Mouse (Mus musculus): ENCODE data around the gene Kcnt1. TPM values are rescaled to one million over a fixed set of nuclear protein-coding genes. Genes with fewer than 3 reads are reported as not detected.
"Not testable (repeated sequence)": the region's sequence is repeated elsewhere in the genome, so short reads cannot be mapped to it uniquely, and the experiment has no call there.

Kcnt1 gene
- polyA plus RNA-seq (2016; fragmentation: Nextera tagmentation; extraction: Ambion mirVana): 2.9 and 4.6 TPM in 2 replicates

GRCm38 (mm10) chr2:25863337-25864131 is at the start of gene Kcnt1:
TSS of gene Kcnt1 (plus strand) at chr2:25863734.
- peaks cover 51% of the 10 kb centered on the region for H3K27me3 ChIP-seq
- H3K4me1 ChIP-seq: peaks cover 20% of the 10 kb centered on the region
- H3K27ac ChIP-seq: no peak within 1 kb of the TSS
- H3K4me2 ChIP-seq (replicated peaks): peak within 1 kb of the TSS; percentile 99
- 2% methylated on average over 39 of the region's 53 CpGs for WGBS
- H3K36me3 ChIP-seq: no peaks in the 10 kb centered on the region
- no peak for ATAC-seq (ENCODE audit: low FRiP score)
- peak within 1 kb of the TSS; percentile 58 for H3K9ac ChIP-seq
- H3K9me3 ChIP-seq (replicated peaks): no peaks in the 10 kb centered on the region
- peak within 1 kb of the TSS; percentile 52 for H3K4me3 ChIP-seq

GRCm38 (mm10) chr2:25815748-25816147 is 47.8 kb upstream of the Kcnt1 start, which contains the start of gene Glt6d1:
TSS of gene Glt6d1 (minus strand) at chr2:25815848.
- not testable (repeated sequence) for ATAC-seq (ENCODE audit: low FRiP score); H3K36me3 ChIP-seq; H3K4me1 ChIP-seq; H3K27me3 ChIP-seq; H3K27ac ChIP-seq; H3K4me2 ChIP-seq (replicated peaks); H3K4me3 ChIP-seq; H3K9ac ChIP-seq; H3K9me3 ChIP-seq (replicated peaks)
- WGBS: 70% methylated on average over 1 of the region's 1 CpGs

- 90% methylated on average over 1 of the region's 1 CpGs for WGBS
- Histone ChIP-seq H3K9me3 (replicated peaks) (no peaks in the 10 kb centered on the region), H3K4me1 (no peaks in the 10 kb centered on the region), H3K27me3 (no peaks in the 10 kb centered on the region), H3K27ac (no peak within 1 kb of the TSS), H3K9ac (no peak within 1 kb of the TSS; the same call in 1 of the 2 replicates), H3K4me3 (no peak within 1 kb of the TSS), H3K36me3 (no peaks in the 10 kb centered on the region), H3K4me2 (replicated peaks) (no peak within 1 kb of the TSS)
- ATAC-seq (ENCODE audit: low FRiP score): no peak
Observed at GRCm38 (mm10) chr2:25822806-25823205, 40.7 kb upstream of the Kcnt1 start, which contains the start of gene Lcn9. TSS of gene Lcn9 (plus strand) at chr2:25823153.

GRCm38 (mm10) chr2:25824751-25825150 is 38.8 kb upstream of the Kcnt1 start:
- H3K4me1 ChIP-seq: no peaks in the 10 kb centered on the region
- H3K27me3 ChIP-seq: no peaks in the 10 kb centered on the region
- H3K27ac ChIP-seq: no peak overlapping the region
- 84% methylated on average over 3 of the region's 3 CpGs for WGBS
- no peaks in the 10 kb centered on the region for H3K36me3 ChIP-seq
- H3K4me3 ChIP-seq: no peak overlapping the region
- ATAC-seq (ENCODE audit: low FRiP score): no peak
- no peak overlapping the region for H3K4me2 ChIP-seq (replicated peaks)
- H3K9ac ChIP-seq: no peak overlapping the region
- H3K9me3 ChIP-seq (replicated peaks): no peaks in the 10 kb centered on the region

- H3K4me3 ChIP-seq: no peak overlapping the region
- 84% methylated on average over 8 of the region's 8 CpGs for WGBS
- no peaks in the 10 kb centered on the region for H3K4me1 ChIP-seq
- H3K27ac ChIP-seq: no peak overlapping the region
- no peak overlapping the region for H3K9ac ChIP-seq
- no peak for ATAC-seq (ENCODE audit: low FRiP score)
- no peaks in the 10 kb centered on the region for H3K9me3 ChIP-seq (replicated peaks)
- no peaks in the 10 kb centered on the region for H3K36me3 ChIP-seq
- 0 out of 2 replicates have a peak, but pooled peaks cover 1% of the 10 kb centered on the region for H3K27me3 ChIP-seq
- H3K4me2 ChIP-seq (replicated peaks): no peak overlapping the region
Observed at GRCm38 (mm10) chr2:25828344-25828947, 35.1 kb upstream of the Kcnt1 start.

GRCm38 (mm10) chr2:25830786-25831185 is 32.7 kb upstream of the Kcnt1 start:
- no peaks in the 10 kb centered on the region for H3K9me3 ChIP-seq (replicated peaks)
- H3K4me2 ChIP-seq (replicated peaks): no peak overlapping the region
- no peaks in the 10 kb centered on the region for H3K36me3 ChIP-seq
- H3K4me3 ChIP-seq: no peak overlapping the region
- H3K27ac ChIP-seq: no peak overlapping the region
- WGBS: 93% methylated on average over 3 of the region's 3 CpGs
- no peaks in the 10 kb centered on the region for H3K4me1 ChIP-seq
- no peak for ATAC-seq (ENCODE audit: low FRiP score)
- 0 out of 2 replicates have a peak, but pooled peaks cover 3% of the 10 kb centered on the region for H3K27me3 ChIP-seq
- no peak overlapping the region for H3K9ac ChIP-seq

GRCm38 (mm10) chr2:25836291-25836690 is 27.2 kb upstream of the Kcnt1 start:
- ATAC-seq (ENCODE audit: low FRiP score): peak; percentile 61; the same call in 1 of the 2 replicates
- Histone ChIP-seq H3K9me3 (replicated peaks) (no peaks in the 10 kb centered on the region), H3K27ac (no peak overlapping the region), H3K4me3 (no peak overlapping the region), H3K36me3 (no peaks in the 10 kb centered on the region), H3K9ac (no peak overlapping the region), H3K27me3 (0 out of 2 replicates have a peak, but pooled peaks cover 3% of the 10 kb centered on the region), H3K4me1 (no peaks in the 10 kb centered on the region; the same call in 1 of the 2 replicates), H3K4me2 (replicated peaks) (no peak overlapping the region)
- WGBS: 47% methylated on average over 5 of the region's 5 CpGs

GRCm38 (mm10) chr2:25842161-25842560 is 21.4 kb upstream of the Kcnt1 start:
- H3K4me3 ChIP-seq: no peak overlapping the region
- no peak for ATAC-seq (ENCODE audit: low FRiP score)

GRCm38 (mm10) chr2:25842758-25843157 is 20.8 kb upstream of the Kcnt1 start:
- 71% methylated on average over 1 of the region's 1 CpGs for WGBS
- Histone ChIP-seq H3K4me3 (no peak overlapping the region), H3K4me2 (replicated peaks) (no peak overlapping the region), H3K36me3 (no peaks in the 10 kb centered on the region), H3K9me3 (replicated peaks) (no peaks in the 10 kb centered on the region), H3K27me3 (no peaks in the 10 kb centered on the region), H3K9ac (no peak overlapping the region), H3K27ac (no peak overlapping the region), H3K4me1 (no peaks in the 10 kb centered on the region; the same call in 1 of the 2 replicates)
- no peak for ATAC-seq (ENCODE audit: low FRiP score)

More at GRCm38 (mm10) chr2:25842161-25842560, 21.4 kb upstream of the Kcnt1 start:
- Histone ChIP-seq H3K27me3 (no peaks in the 10 kb centered on the region), H3K9me3 (replicated peaks) (no peaks in the 10 kb centered on the region), H3K36me3 (no peaks in the 10 kb centered on the region), H3K27ac (no peak overlapping the region), H3K9ac (no peak overlapping the region), H3K4me1 (no peaks in the 10 kb centered on the region; the same call in 1 of the 2 replicates), H3K4me2 (replicated peaks) (no peak overlapping the region)
- 75% methylated on average over 4 of the region's 4 CpGs for WGBS

GRCm38 (mm10) chr2:25844097-25844496 is 19.4 kb upstream of the Kcnt1 start:
- Histone ChIP-seq H3K4me1 (no peaks in the 10 kb centered on the region; the same call in 1 of the 2 replicates), H3K36me3 (no peaks in the 10 kb centered on the region), H3K4me2 (replicated peaks) (no peak overlapping the region), H3K4me3 (no peak overlapping the region), H3K27ac (no peak overlapping the region), H3K9me3 (replicated peaks) (no peaks in the 10 kb centered on the region), H3K9ac (no peak overlapping the region), H3K27me3 (no peaks in the 10 kb centered on the region)
- no peak for ATAC-seq (ENCODE audit: low FRiP score)
- WGBS: 92% methylated on average over 3 of the region's 3 CpGs

- 87% methylated on average over 8 of the region's 8 CpGs for WGBS
- no peak for ATAC-seq (ENCODE audit: low FRiP score)
- H3K4me3 ChIP-seq: no peak overlapping the region
Observed at GRCm38 (mm10) chr2:25846516-25846915, 17.0 kb upstream of the Kcnt1 start.

GRCm38 (mm10) chr2:25847226-25847625 is 16.3 kb upstream of the Kcnt1 start, which contains the start of gene Sohlh1:
TSS of gene Sohlh1 (minus strand) at chr2:25847248.
- H3K27me3 ChIP-seq: no peaks in the 10 kb centered on the region
- no peaks in the 10 kb centered on the region for H3K36me3 ChIP-seq
- H3K27ac ChIP-seq: no peak within 1 kb of the TSS
- 87% methylated on average over 16 of the region's 16 CpGs for WGBS
- H3K4me3 ChIP-seq: no peak within 1 kb of the TSS
- no peaks in the 10 kb centered on the region for H3K4me1 ChIP-seq
- H3K9ac ChIP-seq: no peak within 1 kb of the TSS
- no peaks in the 10 kb centered on the region for H3K9me3 ChIP-seq (replicated peaks)
- no peak within 1 kb of the TSS for H3K4me2 ChIP-seq (replicated peaks)
- no peak for ATAC-seq (ENCODE audit: low FRiP score)

More at GRCm38 (mm10) chr2:25846516-25846915, 17.0 kb upstream of the Kcnt1 start:
- Histone ChIP-seq H3K36me3 (no peaks in the 10 kb centered on the region), H3K27me3 (no peaks in the 10 kb centered on the region), H3K9me3 (replicated peaks) (no peaks in the 10 kb centered on the region), H3K4me1 (no peaks in the 10 kb centered on the region), H3K4me2 (replicated peaks) (no peak overlapping the region), H3K9ac (no peak overlapping the region), H3K27ac (no peak overlapping the region)
